Mouse (Mus musculus): ENCODE measurements around the gene Fam219a. TPM values are rescaled to one million over a fixed set of nuclear protein-coding genes. Genes with fewer than 3 reads are reported as not detected.

Fam219a gene
- total RNA-seq, 4 experiments from 2014 or later = 21.1 to 33.4 (median 27.0) TPM

DNA sequence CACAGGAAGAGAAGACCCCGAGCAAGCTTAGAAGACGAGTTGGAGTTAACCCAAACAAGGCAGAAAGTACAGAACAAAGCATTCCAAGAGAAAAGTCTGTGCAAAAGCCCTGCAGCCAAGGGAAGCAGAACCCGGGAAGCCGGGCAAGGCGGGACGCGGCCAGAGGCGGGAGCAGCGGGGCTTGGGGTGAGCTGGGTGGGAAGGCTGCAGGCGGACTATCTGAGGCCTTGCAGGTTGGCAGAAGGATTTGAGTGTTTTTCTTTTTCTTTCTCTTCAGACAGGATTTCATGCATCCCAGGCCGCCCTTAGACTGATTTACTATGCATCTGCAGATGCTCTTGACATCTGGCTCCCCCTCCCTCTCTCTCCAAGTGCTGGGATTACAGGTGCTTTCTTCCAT lies 16.2 kb downstream of the Fam219a start:
- DNase-seq = no peak

DNA sequence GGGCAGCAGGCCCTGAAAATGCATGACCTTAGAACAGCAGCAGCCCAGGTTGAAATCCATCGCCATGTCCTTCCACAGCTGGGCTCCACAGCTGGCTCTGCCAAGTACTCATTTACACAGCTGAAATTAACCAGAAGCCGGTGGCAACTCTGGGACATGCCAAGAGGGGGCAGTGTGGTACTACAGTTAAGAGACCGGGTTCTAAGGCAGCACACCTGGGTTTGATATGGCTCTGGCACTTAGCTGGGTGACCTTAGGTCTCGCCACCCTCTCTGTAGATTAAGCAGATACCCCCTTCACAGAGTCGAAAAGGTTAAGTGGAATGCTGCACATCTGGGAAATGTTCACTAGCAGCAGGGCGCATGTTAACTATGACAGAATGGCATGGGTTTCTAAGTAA lies 16.8 kb downstream of the Fam219a start:
- peak; percentile 58 for DNase-seq

- no peak for DNase-seq
Observed at GRCm38 (mm10) chr4:41547086-41547485, 22.3 kb downstream of the Fam219a start.

DNA sequence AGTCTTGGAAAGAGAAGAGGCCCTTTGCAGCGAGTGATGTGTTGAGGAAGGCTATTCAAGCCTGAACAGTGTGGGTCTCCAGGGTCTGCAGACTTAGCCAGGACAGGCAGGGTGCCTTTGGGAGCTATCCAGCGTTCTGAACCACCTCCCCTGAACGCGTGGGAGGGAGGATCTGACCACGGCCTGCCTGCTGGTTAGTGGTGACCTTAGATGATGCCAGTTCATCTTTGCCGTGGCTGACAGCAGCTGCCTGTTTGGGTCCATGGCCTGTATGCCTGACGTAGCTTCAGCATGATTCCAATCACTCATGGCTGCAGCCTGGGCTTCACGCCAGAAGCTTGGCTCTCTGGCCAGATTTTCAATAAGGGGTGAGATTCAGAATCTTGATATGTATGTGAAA lies 23.4 kb downstream of the Fam219a start:
- DNase-seq = peak; percentile 45

GRCm38 (mm10) chr4:41542136-41542535 lies 27.2 kb downstream of the Fam219a start:
- DNase-seq = no peak

DNA sequence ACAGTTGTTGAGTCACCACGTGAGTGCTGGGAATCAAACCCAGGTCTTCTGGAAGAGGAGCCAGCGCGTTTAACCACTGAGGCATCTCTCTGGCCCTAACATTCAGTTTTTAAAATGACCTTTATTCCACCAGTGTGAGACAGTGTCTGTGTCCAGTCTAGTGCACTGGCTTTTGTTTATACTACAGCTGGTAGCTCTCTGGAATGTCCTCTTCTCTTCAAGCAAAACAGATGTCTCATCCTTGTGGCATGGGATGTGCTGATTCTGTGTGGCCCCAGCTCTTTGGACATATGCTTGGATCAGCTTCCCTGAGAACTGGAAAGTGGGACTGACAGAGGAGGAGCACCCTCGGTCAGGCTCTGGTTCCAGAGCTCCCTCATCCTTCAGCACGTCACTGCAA lies 34.5 kb downstream of the Fam219a start:
- no peak for DNase-seq

- DNase-seq = no peak
Observed at GRCm38 (mm10) chr4:41532420-41532819, 36.9 kb downstream of the Fam219a start.

DNA sequence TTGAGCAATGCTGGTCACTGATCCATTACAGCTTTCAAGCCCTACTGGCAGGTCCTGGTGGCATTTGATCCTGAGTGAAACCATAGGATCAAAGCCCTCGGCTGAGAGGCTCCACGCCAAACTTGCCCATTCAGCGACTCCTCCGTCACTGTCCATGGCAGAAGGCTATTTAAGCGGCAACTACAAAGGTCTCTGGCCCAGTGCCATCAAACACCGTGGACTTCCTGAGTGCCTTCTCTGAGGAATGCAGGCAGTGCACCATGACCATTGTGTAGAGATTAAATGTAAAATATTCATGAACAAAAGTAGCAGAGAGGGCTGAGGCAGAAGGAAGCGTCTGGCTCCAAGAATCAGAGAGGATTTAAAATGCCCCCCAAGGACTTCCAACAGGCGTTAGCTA lies 41.3 kb downstream of the Fam219a start:
- no peak for DNase-seq

- no peak for DNase-seq
Observed at GRCm38 (mm10) chr4:41527076-41527475, 42.3 kb downstream of the Fam219a start.

GRCm38 (mm10) chr4:41526553-41526952 lies 42.8 kb downstream of the Fam219a start:
- no peak for DNase-seq

- no peak for DNase-seq
Observed at GRCm38 (mm10) chr4:41524829-41525228, 44.5 kb downstream of the Fam219a start.

- DNase-seq = no peak
Observed at GRCm38 (mm10) chr4:41523839-41524238, 45.5 kb downstream of the Fam219a start.

DNA sequence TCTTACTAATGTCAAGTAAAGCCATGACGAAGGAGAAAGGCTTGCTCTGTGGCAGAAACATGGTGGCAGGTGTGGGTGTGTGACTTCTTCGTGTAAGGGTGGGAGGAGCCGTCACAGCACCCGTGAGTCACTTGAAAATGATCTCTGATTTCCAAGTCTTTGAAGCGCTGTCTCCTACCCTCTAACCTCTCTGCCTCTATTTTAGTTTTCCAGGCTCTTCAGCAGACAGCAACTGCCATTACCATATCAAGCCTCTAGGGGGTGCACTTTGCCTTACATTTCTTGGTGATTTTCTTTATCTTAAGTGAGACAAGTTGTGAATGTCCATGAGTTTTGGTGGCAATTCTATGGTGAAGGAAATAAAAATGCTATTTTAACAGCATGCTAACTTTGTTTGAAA lies 46.5 kb downstream of the Fam219a start:
- DNase-seq = no peak

DNA sequence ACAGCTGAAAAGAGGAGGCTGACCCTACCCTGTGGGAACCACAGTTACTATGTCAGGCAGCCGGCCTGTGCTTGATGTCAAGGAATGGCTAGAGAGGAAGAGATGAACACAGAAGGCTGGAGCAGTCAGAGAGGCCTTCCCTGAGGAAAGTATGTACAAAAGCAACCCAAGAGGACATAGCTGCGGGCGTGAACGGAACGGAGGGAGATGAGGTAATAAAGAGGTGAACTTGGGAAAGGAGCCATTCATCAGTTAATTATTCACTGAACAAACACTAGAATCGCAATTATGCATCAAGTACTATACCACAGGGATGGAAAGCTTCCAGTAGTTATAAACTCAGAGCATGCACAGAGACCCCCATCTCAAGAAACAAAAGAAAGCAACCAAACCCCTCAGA lies 47.2 kb downstream of the Fam219a start:
- DNase-seq = no peak

- DNase-seq = no peak
Observed at GRCm38 (mm10) chr4:41520641-41521040, 48.7 kb downstream of the Fam219a start.

- no peak for DNase-seq
Observed at GRCm38 (mm10) chr4:41519195-41519594, 50.1 kb downstream of the Fam219a start.

- DNase-seq = no peak
Observed at GRCm38 (mm10) chr4:41518349-41518748, 51.0 kb downstream of the Fam219a start.

DNA sequence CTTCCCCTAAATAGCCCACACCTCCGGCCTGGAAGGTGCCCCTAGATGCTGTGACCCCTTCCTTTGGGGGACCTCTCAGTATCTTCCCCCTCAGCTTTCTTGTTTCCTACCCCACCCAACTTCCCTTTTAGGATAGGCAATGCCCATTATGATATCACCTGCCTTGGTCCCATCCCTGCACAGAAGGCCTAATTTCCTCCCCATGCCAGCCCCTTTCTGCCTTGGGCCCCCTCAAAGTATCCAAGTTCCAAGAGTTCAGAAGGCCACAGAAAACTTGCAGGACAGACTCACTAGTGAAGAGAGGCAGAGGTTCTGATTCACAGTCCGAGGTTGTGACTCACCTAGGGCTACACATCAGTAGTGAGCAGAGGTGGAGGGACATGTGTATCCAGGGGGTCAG lies 52.1 kb downstream of the Fam219a start, which contains the start of gene 1110017D15Rik:
1110017D15Rik (minus strand) TSS at position 101 of the 400 bp plus-strand sequence.
- no peak for DNase-seq

GRCm38 (mm10) chr4:41513714-41514113 lies 55.6 kb downstream of the Fam219a start:
- no peak for DNase-seq

DNA sequence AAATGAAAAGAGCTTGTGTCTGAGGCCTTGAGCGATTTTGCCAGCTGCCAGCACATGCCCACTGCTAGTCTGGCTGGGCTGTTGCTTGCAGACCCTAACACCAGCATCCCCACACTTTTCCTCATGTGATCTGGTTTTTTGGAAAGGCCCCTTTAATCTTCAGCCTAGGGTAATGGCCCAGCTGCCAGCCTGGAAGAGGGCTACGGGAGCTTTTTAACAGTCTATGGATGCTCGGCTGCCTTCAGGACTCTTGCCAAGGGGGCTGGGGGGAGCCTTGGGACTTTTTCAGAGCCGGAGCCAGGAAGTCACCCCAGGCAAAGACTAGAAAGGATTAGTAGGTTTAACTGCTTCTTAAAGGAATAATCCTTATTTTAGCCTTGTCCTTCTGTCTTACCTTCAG lies 56.0 kb downstream of the Fam219a start:
- no peak for DNase-seq

GRCm38 (mm10) chr4:41507998-41508397 lies 61.3 kb downstream of the Fam219a start:
- no peak for DNase-seq

DNA sequence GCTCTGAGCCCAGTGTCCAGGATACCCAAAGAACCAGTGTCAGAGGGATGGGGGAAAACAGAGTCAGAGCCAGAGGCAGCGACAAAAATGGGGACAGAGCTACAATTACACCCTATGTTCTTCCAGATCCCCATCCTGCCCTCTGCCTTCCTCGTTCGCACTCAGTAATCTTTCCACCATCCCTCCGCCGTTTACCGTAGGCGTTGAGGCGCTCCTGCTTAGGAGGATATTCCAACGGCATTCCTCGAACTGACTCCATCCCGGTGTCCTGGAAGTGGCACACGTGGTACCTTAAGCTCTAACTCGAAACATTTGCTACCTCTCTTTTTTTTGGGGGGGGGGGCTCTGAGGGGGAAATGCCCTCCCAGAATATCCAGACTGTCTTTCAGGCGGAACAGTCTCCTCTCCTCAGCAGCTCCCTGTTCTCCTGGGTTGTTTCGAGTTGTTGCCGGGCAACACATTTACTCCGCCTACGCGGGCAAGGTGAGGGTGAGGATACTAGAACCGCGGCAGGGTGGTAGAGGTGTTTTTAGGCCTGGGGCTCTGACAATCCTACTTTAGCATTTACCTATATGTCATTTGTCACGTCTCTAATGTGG lies 61.9 kb downstream of the Fam219a start:
- no peak for DNase-seq

DNA sequence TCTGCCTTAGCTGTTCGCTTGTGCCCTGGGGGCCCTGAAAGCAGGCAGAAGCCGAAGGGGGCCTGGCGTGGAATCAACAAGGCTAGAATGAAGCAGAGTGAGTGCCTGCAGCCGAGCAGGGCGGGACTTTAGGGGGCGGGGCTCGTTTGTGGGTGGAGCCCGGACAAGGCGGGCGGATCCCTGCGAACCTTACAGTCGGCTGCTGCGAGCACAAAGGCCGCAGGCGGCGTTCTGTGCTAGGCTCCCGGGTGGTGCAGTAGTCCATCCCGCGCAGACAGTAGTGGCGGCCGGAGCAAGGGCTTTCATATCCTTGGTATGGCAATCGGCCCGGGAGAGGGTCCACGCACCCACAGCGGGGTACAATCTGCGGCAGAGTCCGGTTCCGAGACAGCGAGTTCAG lies 62.4 kb downstream of the Fam219a start:
- peak; percentile 83 for DNase-seq

DNA sequence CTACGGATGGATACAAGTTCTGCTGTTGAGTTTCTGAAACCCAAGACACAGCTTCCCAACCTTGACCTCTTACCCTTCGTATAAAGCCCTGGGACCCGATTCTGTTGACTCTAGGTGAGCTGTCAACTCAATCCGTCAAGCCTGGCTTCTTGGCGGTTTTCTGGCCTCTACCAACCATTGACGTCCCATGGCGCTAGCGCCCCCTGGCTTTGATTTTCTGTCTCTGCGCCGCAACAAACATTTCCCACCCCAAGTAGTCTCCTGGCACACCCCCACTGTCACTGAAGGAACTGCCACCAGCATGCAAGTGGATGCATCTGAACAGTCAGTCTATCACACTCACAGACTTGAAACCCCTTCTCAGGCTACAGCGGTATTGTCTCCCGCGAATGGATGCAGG lies 63.2 kb downstream of the Fam219a start:
- peak; percentile 61 for DNase-seq

DNA sequence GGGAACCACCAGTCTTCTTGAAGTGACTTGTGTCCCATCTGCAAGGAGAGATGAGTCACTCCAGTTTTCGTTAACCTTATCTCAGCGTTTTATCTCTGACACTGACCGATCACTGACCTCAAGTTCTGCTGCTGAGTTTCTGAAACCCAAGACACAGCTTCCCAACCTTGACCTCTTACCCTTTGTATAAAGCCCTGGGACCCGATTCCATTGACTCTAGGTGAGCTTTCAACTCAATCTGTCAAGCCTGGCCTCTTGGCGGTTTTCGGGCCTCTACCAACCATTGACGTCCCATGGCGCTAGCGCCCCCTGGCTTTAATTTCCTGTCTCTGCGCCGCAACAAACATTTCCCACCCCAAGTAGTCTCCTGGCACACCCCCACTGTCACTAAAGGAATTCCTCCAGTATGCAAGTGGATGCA lies 64.2 kb downstream of the Fam219a start:
- no peak for DNase-seq

All from adrenal gland, adult 8-10 months (tissue).